Mouse (Mus musculus) hindbrain, embryonic 15.5 days (tissue): ENCODE data around the gene Foxo4. TPM values are rescaled to one million over a fixed set of nuclear protein-coding genes. Genes with fewer than 3 reads are reported as not detected.

Experiments used
- ATAC-seq: fragments of 200-750 bp; cut with Nextera tagmentation; 2 replicates; pipeline ENCODE4 v1.8.0; 2017; ENCODE audit warnings: low read depth, moderate number of reproducible peaks, moderate TSS enrichment; ENCODE audit not compliant: low FRiP score
- H3K27ac ChIP-seq: fragments of 300-500 bp; sonication (generic); replicated peaks from 2 replicates; pipeline ENCODE4 v1.5.1; 2015; ENCODE audit warnings: mild to moderate bottlenecking, inconsistent platforms
- H3K27me3 ChIP-seq: fragments of 300-500 bp; sonication (generic); 2 replicates; pipeline ENCODE4 v1.6.1; 2015; ENCODE audit warnings: control low read depth, inconsistent platforms
- H3K36me3 ChIP-seq: fragments of 300-500 bp; sonication (generic); 2 replicates; pipeline ENCODE4 v1.6.1; 2015; ENCODE audit warnings: control low read depth, inconsistent platforms
- H3K4me1 ChIP-seq: fragments of 300-500 bp; sonication (generic); replicated peaks from 2 replicates; pipeline ENCODE4 v1.6.1; 2015; ENCODE audit warnings: control low read depth, inconsistent platforms
- H3K4me2 ChIP-seq: fragments of 300-500 bp; sonication (generic); 2 replicates; pipeline ENCODE4 v1.6.1; 2015; ENCODE audit warnings: moderate library complexity, mild to moderate bottlenecking, inconsistent platforms
- H3K4me3 ChIP-seq: fragments of 300-500 bp; sonication (generic); 2 replicates; pipeline ENCODE4 v1.5.1; 2015; ENCODE audit warnings: mild to moderate bottlenecking, inconsistent platforms
- H3K9ac ChIP-seq: fragments of 300-500 bp; sonication (generic); 2 replicates; pipeline ENCODE4 v1.6.1; 2015; ENCODE audit warnings: inconsistent platforms
- H3K9me3 ChIP-seq: fragments of 300-500 bp; sonication (generic); 2 replicates; pipeline ENCODE4 v1.6.1; 2016; ENCODE audit warnings: control low read depth, inconsistent platforms
- WGBS: fragments of 180-500 bp; shearing (Covaris S2); methylation state at CpG from one replicate; pipeline ENCODE4 v1.1.7; 2015; 5-methylcytosine and 5-hydroxymethylcytosine counted together
- polyA plus RNA-seq: library from polyadenylated mRNA; unstranded; fragments of >200 nt; fragmentation: Nextera tagmentation; extraction: Ambion mirVana; gene quantifications from 2 replicates; pipeline ENCODE4 v1.2.1, GENCODE M21; 2015

Gene Foxo4
- polyA plus RNA-seq, 1 experiment from 2014 or later: 1.0 TPM

DNA sequence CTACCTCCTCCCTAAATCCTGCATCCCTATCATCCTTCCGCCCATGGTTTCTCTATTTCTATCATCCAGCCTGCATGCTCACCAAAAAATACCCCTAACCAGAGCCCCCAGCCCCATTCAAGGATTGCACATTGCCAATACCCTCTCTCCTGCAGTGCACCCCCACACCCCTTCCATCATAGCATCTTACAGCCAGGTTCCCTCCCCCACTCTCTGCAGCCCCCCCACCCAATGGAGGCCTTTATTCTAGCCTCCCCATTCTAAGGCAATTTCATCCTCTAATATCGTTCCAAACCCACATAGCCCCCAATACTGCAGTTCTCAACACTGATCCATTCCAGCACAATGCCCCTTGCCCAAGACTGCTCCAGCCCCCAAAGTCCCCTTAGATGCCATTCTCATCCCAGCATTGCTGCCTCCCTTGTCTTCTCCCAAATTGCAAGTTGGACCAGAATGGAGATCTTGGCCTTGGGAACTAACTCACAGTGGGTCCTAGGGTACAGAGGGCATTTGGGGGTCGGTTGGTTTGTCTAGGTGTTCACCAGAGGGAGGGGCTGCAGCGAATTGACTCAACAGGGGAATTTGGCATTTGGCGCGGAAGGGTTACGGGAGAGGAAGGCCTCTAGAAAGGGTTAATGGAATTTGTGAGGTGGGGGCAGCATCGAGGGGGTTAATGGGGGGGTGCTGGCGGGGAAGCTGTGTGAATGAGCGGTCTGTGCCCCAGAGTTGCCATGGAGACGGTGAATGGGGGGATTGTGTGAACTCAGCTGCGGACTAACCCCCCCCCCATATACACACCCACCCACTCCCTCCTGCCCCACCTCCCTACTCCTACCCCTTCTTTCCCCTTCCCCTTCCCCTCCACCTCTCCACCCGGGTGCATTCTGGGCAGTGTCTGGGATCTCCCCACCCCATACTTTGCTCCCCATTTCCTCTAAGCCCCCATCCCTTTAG lies 45.4 kb downstream of the Foxo4 start:
- H3K36me3 ChIP-seq: no peaks in the 10 kb centered on the region
- peak overlapping the region; percentile 90 for H3K27ac ChIP-seq
- H3K4me1 ChIP-seq: peaks cover 34% of the 10 kb centered on the region
- H3K4me2 ChIP-seq: peak overlapping the region; percentile 60
- H3K4me3 ChIP-seq: peak overlapping the region; percentile 55
- WGBS: 20% methylated on average over 13 of the region's 13 CpGs
- peak; percentile 73 for ATAC-seq
- no peaks in the 10 kb centered on the region for H3K9me3 ChIP-seq
- H3K9ac ChIP-seq: peak overlapping the region; percentile 72
- no peaks in the 10 kb centered on the region for H3K27me3 ChIP-seq

DNA sequence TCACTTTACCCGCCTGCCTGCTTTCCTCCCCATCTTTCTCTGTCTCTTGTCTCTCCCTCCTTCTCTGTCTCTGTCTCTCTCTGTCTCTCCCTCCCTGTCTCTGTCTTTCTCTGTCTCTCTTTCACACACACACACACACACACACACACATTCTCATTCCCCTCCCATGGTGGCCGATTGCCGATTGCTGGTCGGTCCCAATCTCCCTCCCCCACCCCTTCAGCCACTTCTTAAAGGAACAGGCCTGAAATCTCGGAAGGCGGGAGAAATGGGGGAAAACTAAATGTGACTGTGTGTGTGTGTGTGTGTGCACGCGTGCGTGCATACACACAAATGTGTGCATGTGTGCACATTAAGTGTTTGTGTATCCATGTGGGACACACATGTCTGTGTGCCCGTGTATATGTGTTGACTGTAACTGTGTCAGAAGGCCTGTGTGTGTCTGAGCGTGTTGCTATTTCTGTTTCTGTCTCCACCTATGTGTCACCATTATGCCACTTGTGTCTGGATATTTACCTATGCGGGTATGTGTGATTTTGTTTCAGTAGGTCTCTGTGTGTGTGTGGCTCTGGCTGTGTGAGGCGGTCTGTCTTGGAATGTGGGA lies 46.2 kb downstream of the Foxo4 start:
- no peaks in the 10 kb centered on the region for H3K36me3 ChIP-seq
- peaks cover 34% of the 10 kb centered on the region for H3K4me1 ChIP-seq
- no peaks in the 10 kb centered on the region for H3K27me3 ChIP-seq
- peak overlapping the region; percentile 72 for H3K9ac ChIP-seq
- peak; percentile 59 for ATAC-seq
- WGBS: 23% methylated on average over 13 of the region's 13 CpGs
- H3K4me2 ChIP-seq: peak overlapping the region; percentile 60
- H3K9me3 ChIP-seq: no peaks in the 10 kb centered on the region
- peak overlapping the region; percentile 90 for H3K27ac ChIP-seq
- peak overlapping the region; percentile 55 for H3K4me3 ChIP-seq

DNA sequence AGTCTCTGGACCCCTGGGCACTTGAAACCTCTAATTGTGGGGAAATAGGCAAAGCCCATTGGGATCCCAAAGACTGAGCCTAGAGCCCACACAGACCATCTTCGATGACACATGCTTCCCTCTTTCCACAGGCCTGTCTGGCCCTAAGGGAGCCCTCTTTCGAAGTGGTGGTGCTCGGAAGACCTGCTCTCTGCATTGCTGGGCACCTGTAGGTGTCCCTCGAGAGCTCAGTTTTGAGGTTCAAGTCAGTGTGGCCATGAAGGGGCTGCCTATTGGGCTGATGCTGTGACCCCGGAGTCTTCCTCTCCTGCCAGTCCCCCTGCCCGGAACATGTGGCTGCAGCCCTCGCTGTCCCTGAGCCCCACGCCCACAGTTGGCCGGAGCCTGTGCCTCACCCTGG lies 47.3 kb downstream of the Foxo4 start:
- Histone ChIP-seq H3K9ac (peak overlapping the region; percentile 72), H3K27ac (no peak overlapping the region), H3K4me1 (peaks cover 34% of the 10 kb centered on the region), H3K36me3 (no peaks in the 10 kb centered on the region), H3K4me3 (peak overlapping the region; percentile 55), H3K27me3 (no peaks in the 10 kb centered on the region), H3K4me2 (peak overlapping the region; percentile 60), H3K9me3 (no peaks in the 10 kb centered on the region)
- ATAC-seq: no peak
- 69% methylated on average over 9 of the region's 9 CpGs for WGBS

DNA sequence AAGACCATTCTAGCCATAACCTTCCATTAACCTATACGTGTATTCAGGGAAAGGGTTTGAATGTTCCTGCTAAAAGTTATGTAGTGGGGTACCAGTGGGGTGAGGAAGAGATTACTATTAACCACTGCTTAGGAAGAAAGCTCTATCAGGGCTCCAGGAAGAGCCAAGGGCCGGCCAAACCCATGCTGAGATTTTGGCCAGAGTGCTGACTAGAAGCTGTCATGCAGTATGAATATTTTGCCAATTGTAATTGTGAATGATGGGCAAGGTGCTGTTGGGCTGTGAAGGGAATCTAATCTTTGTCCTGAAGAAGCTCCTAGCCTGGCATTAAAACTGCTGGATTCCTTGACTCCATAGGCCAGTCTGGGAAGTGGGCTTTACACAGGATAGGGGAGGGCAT lies 50.3 kb downstream of the Foxo4 start:
- no peak overlapping the region for H3K4me3 ChIP-seq
- no peak overlapping the region for H3K9ac ChIP-seq
- no peaks in the 10 kb centered on the region for H3K9me3 ChIP-seq
- no peaks in the 10 kb centered on the region for H3K27me3 ChIP-seq
- H3K4me1 ChIP-seq: peaks cover 34% of the 10 kb centered on the region
- H3K36me3 ChIP-seq: peaks cover 2% of the 10 kb centered on the region; the same call in 1 of the 2 replicates
- H3K27ac ChIP-seq: no peak overlapping the region
- 41% methylated on average over 2 of the region's 2 CpGs for WGBS
- ATAC-seq: no peak
- H3K4me2 ChIP-seq: no peak overlapping the region

DNA sequence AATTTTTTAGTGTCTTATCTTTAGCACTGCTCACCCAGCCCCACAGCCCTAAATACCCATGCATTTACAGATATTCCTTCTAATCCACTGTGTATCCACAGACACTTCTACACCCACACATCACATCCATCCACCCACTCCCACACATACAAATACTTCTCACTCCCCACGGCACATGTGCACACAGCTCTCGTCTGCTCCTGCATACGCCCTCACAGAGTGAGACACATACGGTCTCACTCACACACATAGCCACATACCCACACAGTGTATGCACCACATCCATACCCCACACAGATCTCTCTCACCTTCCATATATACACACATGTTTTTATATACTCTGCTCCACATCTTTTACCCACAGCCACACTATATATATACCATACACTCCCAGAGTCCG lies 55.0 kb downstream of the Foxo4 start:
- no peak overlapping the region for H3K27ac ChIP-seq
- no peak overlapping the region for H3K4me3 ChIP-seq
- 95% methylated on average over 5 of the region's 5 CpGs for WGBS
- H3K4me2 ChIP-seq: no peak overlapping the region
- peaks cover 10% of the 10 kb centered on the region; the same call in 1 of the 2 replicates for H3K4me1 ChIP-seq
- peaks cover 19% of the 10 kb centered on the region for H3K36me3 ChIP-seq
- H3K9ac ChIP-seq: no peak overlapping the region
- no peaks in the 10 kb centered on the region for H3K27me3 ChIP-seq
- H3K9me3 ChIP-seq: no peaks in the 10 kb centered on the region
- no peak for ATAC-seq

Other genes with a start within 250 kb of the Foxo4 start
- 0.05 TPM in 1 of 2 replicates, not detected in the other for gene Tex11, start 194.9 kb upstream of the Foxo4 start, polyA plus RNA-seq
- 6.6 and 7.1 TPM in 2 replicates for gene Slc7a3, start 168.5 kb upstream of the Foxo4 start, polyA plus RNA-seq
- 45.6 and 47.6 TPM in 2 replicates for gene Snx12, start 32.0 kb upstream of the Foxo4 start, polyA plus RNA-seq
- gene Gm614, start 9.5 kb downstream of the Foxo4 start, polyA plus RNA-seq: 0.21 TPM in 1 of 2 replicates, not detected in the other
- gene Il2rg, start 13.7 kb downstream of the Foxo4 start, polyA plus RNA-seq: 6.4 TPM in 2 replicates
- not detected in 2 replicates for gene Gm20489, start 14.5 kb downstream of the Foxo4 start, polyA plus RNA-seq
- 26.4 and 26.9 TPM in 2 replicates for gene Med12, start 19.5 kb downstream of the Foxo4 start, polyA plus RNA-seq
- gene Nlgn3, start 44.6 kb downstream of the Foxo4 start, polyA plus RNA-seq: 73.2 and 87.8 TPM in 2 replicates
- 1.7 and 1.9 TPM in 2 replicates for gene Gjb1, start 121.8 kb downstream of the Foxo4 start, polyA plus RNA-seq
- 83.4 and 85.6 TPM in 2 replicates for gene Zmym3, start 166.3 kb downstream of the Foxo4 start, polyA plus RNA-seq
- gene Nono, start 174.8 kb downstream of the Foxo4 start, polyA plus RNA-seq: 298 and 299 TPM in 2 replicates
- gene Itgb1bp2, start 194.6 kb downstream of the Foxo4 start, polyA plus RNA-seq: 1.1 and 2.0 TPM in 2 replicates